Mouse (Mus musculus) cerebellum, adult 2 months (tissue): ENCODE results near the gene Dcpp3. TPM values are rescaled to one million over a fixed set of nuclear protein-coding genes. Genes with fewer than 3 reads are reported as not detected.
"Not testable (repeated sequence)": the region's sequence is repeated elsewhere in the genome, so short reads cannot be mapped to it uniquely, and the experiment has no call there.

Experiments used
- DNase-seq, 2 experiments: peaks; one replicate each; pipeline ENCODE4 v3.0.0; 2021
- H3K27ac ChIP-seq: fragments of 200-500 bp; 2 replicates; pipeline ENCODE4 v1.5.1; 2012; ENCODE audit warnings: low read length, control low read depth, inconsistent platforms; ENCODE audit not compliant: insufficient read depth
- H3K27me3 ChIP-seq: fragments of 200-500 bp; 2 replicates; pipeline ENCODE4 v1.6.1; 2012; ENCODE audit warnings: inconsistent platforms, mild to moderate bottlenecking, low read length, moderate library complexity; ENCODE audit not compliant: control insufficient read depth, insufficient read depth
- H3K4me1 ChIP-seq: fragments of 200-500 bp; 2 replicates; pipeline ENCODE4 v1.6.1; 2011; ENCODE audit warnings: low read length; ENCODE audit not compliant: control insufficient read depth, insufficient read depth
- H3K4me3 ChIP-seq: fragments of 200-500 bp; replicated peaks from 2 replicates; pipeline ENCODE3; 2011; ENCODE audit warnings: mild to moderate bottlenecking, low read depth, low read length, control low read depth; ENCODE audit not compliant: insufficient read depth
- CTCF ChIP-seq: fragments of 200-500 bp; IDR thresholded peaks from 2 replicates; pipeline ENCODE4 v1.5.1; 2011; ENCODE audit warnings: low read depth, mild to moderate bottlenecking, control low read depth, low read length, moderate library complexity, borderline replicate concordance; ENCODE audit not compliant: insufficient read depth
- POLR2A ChIP-seq: fragments of 200-500 bp; IDR thresholded peaks from 2 replicates; pipeline ENCODE4 v1.6.1; 2011; ENCODE audit warnings: low read length, control low read depth, borderline replicate concordance; ENCODE audit not compliant: insufficient read depth
- WGBS: fragments of 180-500 bp; shearing (Covaris S2); methylation state at CpG from one replicate; pipeline ENCODE4 v1.1.7; 2018; 5-methylcytosine and 5-hydroxymethylcytosine counted together
- polyA plus RNA-seq: library from polyadenylated mRNA; depleted of rRNA; stranded (reverse); fragments of >200 nt; gene quantifications from 2 replicates; pipeline ENCODE4 v1.2.3, GENCODE M21; 2012

Gene Dcpp3
- polyA plus RNA-seq, 1 experiment, result not detected

- Histone ChIP-seq H3K27me3 (no peaks in the 10 kb centered on the region), H3K4me3 (peak overlapping the region; percentile 54), H3K27ac (peak overlapping the region; percentile 65), H3K4me1 (no peaks in the 10 kb centered on the region; the same call in 1 of the 2 replicates)
- 0% methylated on average over 14 of the region's 14 CpGs for WGBS
- TF ChIP-seq POLR2A (no peak), CTCF (no peak)
- peak; percentile 76 to 79 for DNase-seq
Measured at GRCm38 (mm10) chr17:23925090-23925493, 7.8 kb downstream of the Dcpp3 start.

GRCm38 (mm10) chr17:23931157-23931556, 13.9 kb downstream of the Dcpp3 start:
- WGBS, result 90% methylated on average over 5 of the region's 5 CpGs
- no peak overlapping the region for H3K4me3 ChIP-seq
- H3K27ac ChIP-seq, result no peak overlapping the region
- no peaks in the 10 kb centered on the region for H3K27me3 ChIP-seq
- TF ChIP-seq CTCF (no peak), POLR2A (no peak)
- no peaks in the 10 kb centered on the region for H3K4me1 ChIP-seq
- DNase-seq, result no peak

- Histone ChIP-seq H3K4me1 (no peaks in the 10 kb centered on the region), H3K27me3 (no peaks in the 10 kb centered on the region), H3K27ac (no peak within 1 kb of the TSS), H3K4me3 (no peak within 1 kb of the TSS)
- no peak for DNase-seq
- TF ChIP-seq POLR2A, result no peak
Measured at GRCm38 (mm10) chr17:23941372-23941771, 24.1 kb downstream of the Dcpp3 start, which contains the start of gene Sbp. Gene Sbp (plus strand): TSS chr17:23941672.

GRCm38 (mm10) chr17:23947486-23947885, 30.2 kb downstream of the Dcpp3 start:
- DNase-seq, result not testable (repeated sequence)

GRCm38 (mm10) chr17:23949068-23949467, 31.8 kb downstream of the Dcpp3 start:
- WGBS, result 94% methylated on average over 2 of the region's 2 CpGs
- TF ChIP-seq CTCF (no peak), POLR2A (no peak)
- DNase-seq, result no peak
- no peaks in the 10 kb centered on the region for H3K4me1 ChIP-seq
- H3K27ac ChIP-seq, result no peak overlapping the region
- H3K4me3 ChIP-seq, result no peak overlapping the region
- no peaks in the 10 kb centered on the region for H3K27me3 ChIP-seq

More at GRCm38 (mm10) chr17:23947486-23947885, 30.2 kb downstream of the Dcpp3 start:
- not testable (repeated sequence) for H3K4me1 ChIP-seq, H3K27me3 ChIP-seq, H3K27ac ChIP-seq, H3K4me3 ChIP-seq
- WGBS, result 62% methylated on average over 4 of the region's 4 CpGs

GRCm38 (mm10) chr17:23950828-23951227, 33.6 kb downstream of the Dcpp3 start:
- DNase-seq, H3K27ac ChIP-seq, H3K27me3 ChIP-seq, H3K4me3 ChIP-seq, H3K4me1 ChIP-seq: not testable (repeated sequence)
- WGBS, result 64% methylated on average over 4 of the region's 4 CpGs

- Histone ChIP-seq H3K4me3 (no peak within 1 kb of the TSS), H3K27me3 (no peaks in the 10 kb centered on the region), H3K4me1 (no peaks in the 10 kb centered on the region), H3K27ac (no peak within 1 kb of the TSS)
- no peak for DNase-seq
- 59% methylated on average over 5 of the region's 5 CpGs for WGBS
- no peak for TF ChIP-seq CTCF
- TF ChIP-seq POLR2A, result no peak
Measured at GRCm38 (mm10) chr17:23955174-23955573, 37.9 kb downstream of the Dcpp3 start, which contains the start of gene Sbpl. Gene Sbpl (minus strand): TSS chr17:23955274.

- DNase-seq, result peak; percentile 70 to 77
- Histone ChIP-seq H3K27ac (no peak overlapping the region), H3K4me1 (no peaks in the 10 kb centered on the region), H3K4me3 (no peak overlapping the region), H3K27me3 (no peaks in the 10 kb centered on the region)
- WGBS, result 38% methylated on average over 3 of the region's 3 CpGs
- TF ChIP-seq POLR2A (no peak), CTCF (peak; percentile 98)
Measured at GRCm38 (mm10) chr17:23960084-23960738, 43.0 kb downstream of the Dcpp3 start.

GRCm38 (mm10) chr17:23961573-23962122, 44.4 kb downstream of the Dcpp3 start:
- 78% methylated on average over 4 of the region's 4 CpGs for WGBS
- no peak overlapping the region for H3K4me3 ChIP-seq
- no peaks in the 10 kb centered on the region for H3K27me3 ChIP-seq
- DNase-seq, result no peak
- no peak overlapping the region for H3K27ac ChIP-seq
- peaks cover 3% of the 10 kb centered on the region; the same call in 1 of the 2 replicates for H3K4me1 ChIP-seq
- no peak for TF ChIP-seq CTCF
- TF ChIP-seq POLR2A, result no peak
